Mouse (Mus musculus): ENCODE results near the gene Tbc1d1.

GRCm38 (mm10) chr5:64224735-64225425, 68.8 kb downstream of the Tbc1d1 start:
- TF ChIP-seq GATA1 (IDR thresholded peaks at IDR 0.05; ENCODE audit: borderline replicate concordance, low read length) (no peak), FLI1 (IDR thresholded peaks at IDR 0.05; ENCODE audit: low read length) (no peak)

Data from megakaryocyte, embryonic 14.5 days (primary cell).